Mouse (Mus musculus) stomach, postnatal 0 days (tissue): ENCODE results near the gene Cenpt.

Source experiments
- CTCF ChIP-seq: IDR thresholded peaks from 2 replicates; pipeline ENCODE4 v1.5.1; 2016; ENCODE audit warnings: antibody characterized with exemption, low read depth, mild to moderate bottlenecking, moderate library complexity
- EP300 ChIP-seq: optimal IDR thresholded peaks from 2 replicates; pipeline ENCODE3; 2016; ENCODE audit warnings: antibody characterized with exemption

DNA sequence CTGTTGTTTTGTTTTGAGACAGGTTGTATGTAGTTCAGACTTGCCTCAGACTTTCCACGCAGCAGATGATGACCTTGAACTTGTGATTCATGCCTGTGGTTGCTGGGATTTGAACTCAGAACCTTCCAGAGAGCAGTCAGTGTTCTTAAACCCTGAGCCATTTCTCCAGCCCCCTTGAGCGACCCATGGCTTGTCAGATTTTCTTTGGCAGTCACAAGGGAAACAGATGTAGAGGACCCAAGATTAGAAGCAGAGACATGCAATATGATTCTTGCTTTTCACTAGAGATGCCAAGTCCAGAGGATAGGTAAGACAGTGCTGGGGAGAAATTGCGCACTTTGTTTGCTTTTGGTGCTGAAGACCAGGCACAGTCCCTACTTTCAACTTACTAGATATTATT lies at the start of gene Cenpt:
- TF ChIP-seq CTCF, result no peak
- TF ChIP-seq EP300, result no peak
